Mouse (Mus musculus) 3134 (cell line): ENCODE measurements around the gene Obp2a.
"Not testable (repeated sequence)": the region's sequence is repeated elsewhere in the genome, so short reads cannot be mapped to it uniquely, and the experiment has no call there.

Experiments used
- DNase-seq: peaks from one replicate; pipeline ENCODE4 v3.0.0-alpha.2; 2011; ENCODE audit warnings: low spot score; ENCODE audit not compliant: insufficient read length; ENCODE audit errors: extremely low read depth

The Obp2a gene

GRCm38 (mm10) chr2:25709056-25709455 is 9.2 kb downstream of the Obp2a start:
- not testable (repeated sequence) for DNase-seq

GRCm38 (mm10) chr2:25709791-25710190 is 9.9 kb downstream of the Obp2a start:
- not testable (repeated sequence) for DNase-seq

GRCm38 (mm10) chr2:25711641-25712040 is 11.8 kb downstream of the Obp2a start:
- not testable (repeated sequence) for DNase-seq

- DNase-seq = no peak
Measured at GRCm38 (mm10) chr2:25717222-25717621, 17.4 kb downstream of the Obp2a start.

GRCm38 (mm10) chr2:25733199-25733930 is 33.5 kb downstream of the Obp2a start:
- DNase-seq = no peak

- DNase-seq = not testable (repeated sequence)
Measured at GRCm38 (mm10) chr2:25736709-25737108, 36.9 kb downstream of the Obp2a start, which contains the start of gene Obp2b. Gene Obp2b, plus strand, starts transcription at chr2:25737009.

GRCm38 (mm10) chr2:25741671-25742070 is 41.8 kb downstream of the Obp2a start:
- DNase-seq = no peak
